In genomic region chrX:48513166-48513807, GRCm38 (mm10) we compare ENCODE assay signal across 8 mouse cellular contexts. TPM values are rescaled to one million over a fixed set of nuclear protein-coding genes. Genes with fewer than 3 reads are reported as not detected.
DNase-seq lines count a peak whose midpoint lies in the region; ATAC-seq lines count a peak whose summit lies in the region.

TSS of gene Aifm1 (minus strand) at chrX:48513563.

- no peaks in the 10 kb centered on the region for H3K36me3 ChIP-seq in heart, embryonic 10.5 days
- no peaks in the 10 kb centered on the region for H3K36me3 ChIP-seq in kidney, embryonic 15.5 days

- 17% methylated on average over 45 of the region's 45 CpGs for WGBS in heart, embryonic 10.5 days
- WGBS in kidney, embryonic 15.5 days: 22% methylated on average over 45 of the region's 45 CpGs

- H3K4me3 ChIP-seq in heart, embryonic 10.5 days: peak within 1 kb of the TSS; percentile 63
- peak within 1 kb of the TSS; percentile 62 for H3K4me3 ChIP-seq in kidney, embryonic 15.5 days (replicated peaks)

- H3K4me1 ChIP-seq in heart, embryonic 10.5 days: 0 out of 2 replicates have a peak, but pooled peaks cover 5% of the 10 kb centered on the region
- peaks cover 7% of the 10 kb centered on the region; the same call in 1 of the 2 replicates for H3K4me1 ChIP-seq in kidney, embryonic 15.5 days

- H3K9me3 ChIP-seq in heart, embryonic 10.5 days: no peaks in the 10 kb centered on the region
- H3K9me3 ChIP-seq in kidney, embryonic 15.5 days (replicated peaks): no peaks in the 10 kb centered on the region

- peak within 1 kb of the TSS; percentile 85 for H3K27ac ChIP-seq in heart, embryonic 10.5 days
- peak within 1 kb of the TSS; percentile 51 for H3K27ac ChIP-seq in kidney, embryonic 15.5 days

- peak; percentile 88 for DNase-seq in B cell, adult 2 months
- DNase-seq in brain, adult 2 months (ENCODE audit: low read depth, low spot score): peak; percentile 97
- peak; percentile 96 for DNase-seq in heart, embryonic 10.5 days (ENCODE audit: low spot score)
- DNase-seq in liver: peak; percentile 94
- DNase-seq in spleen, postnatal 4 days (ENCODE audit: low spot score in 2 of 2): peak; percentile 90 to 93

- H3K27me3 ChIP-seq in heart, embryonic 10.5 days (ENCODE audit: insufficient read depth, poor library complexity, severe bottlenecking): no peaks in the 10 kb centered on the region
- H3K27me3 ChIP-seq in kidney, embryonic 15.5 days: no peaks in the 10 kb centered on the region

- peak within 1 kb of the TSS; percentile 58 for H3K4me2 ChIP-seq in kidney, embryonic 15.5 days

- H3K9ac ChIP-seq in kidney, embryonic 15.5 days: peak within 1 kb of the TSS; percentile 47

- peak; percentile 100 for ATAC-seq in erythroblast, adult 5-6 weeks (replicated peaks; ENCODE audit: low FRiP score, poor library complexity, severe bottlenecking)
- peak; percentile 99 for ATAC-seq in kidney, embryonic 15.5 days (replicated peaks; ENCODE audit: low FRiP score)
- ATAC-seq in monocyte, adult 5-6 weeks (replicated peaks; ENCODE audit: insufficient number of reproducible peaks, low FRiP score, low TSS enrichment, poor library complexity, severe bottlenecking): peak; percentile 99

RNA-seq across cellular contexts. Expression of gene Aifm1, which starts in this region (rescaled TPM):
- total RNA-seq in erythroblast, adult 5-6 weeks (2015; ENCODE audit: low replicate concordance): 14.6 and 16.3 TPM in 2 replicates
- total RNA-seq in erythroblast, adult 5-6 weeks (2017; ENCODE audit: low replicate concordance): 11.8 and 18.1 TPM in 2 replicates
- 108 and 118 TPM in 2 replicates for polyA plus RNA-seq in heart, embryonic 10.5 days (2016; fragmentation: Nextera tagmentation; extraction: Ambion mirVana)
- polyA plus RNA-seq in kidney, embryonic 15.5 days (2015; fragmentation: Nextera tagmentation; extraction: Ambion mirVana): 90.7 and 97.2 TPM in 2 replicates
- 21.7 to 40.5 TPM (median 35.6 TPM) in 3 replicates for total RNA-seq in monocyte, adult 5-6 weeks (2017)

Comparison
In these comparisons a context has a peak if more than half of its experiments do, and no peak if none do; other contexts are left out.
1. Peak in every context shown above with its lines: DNase-seq, ATAC-seq, H3K4me3 ChIP-seq and H3K27ac ChIP-seq.